Mouse (Mus musculus) kidney, adult 8-10 months (tissue): ENCODE measurements around the gene Gm17677.

Experiments used
- DNase-seq, 2 experiments: peaks; one replicate each; pipeline ENCODE4 v3.0.0; 2022

Gene Gm17677

DNA sequence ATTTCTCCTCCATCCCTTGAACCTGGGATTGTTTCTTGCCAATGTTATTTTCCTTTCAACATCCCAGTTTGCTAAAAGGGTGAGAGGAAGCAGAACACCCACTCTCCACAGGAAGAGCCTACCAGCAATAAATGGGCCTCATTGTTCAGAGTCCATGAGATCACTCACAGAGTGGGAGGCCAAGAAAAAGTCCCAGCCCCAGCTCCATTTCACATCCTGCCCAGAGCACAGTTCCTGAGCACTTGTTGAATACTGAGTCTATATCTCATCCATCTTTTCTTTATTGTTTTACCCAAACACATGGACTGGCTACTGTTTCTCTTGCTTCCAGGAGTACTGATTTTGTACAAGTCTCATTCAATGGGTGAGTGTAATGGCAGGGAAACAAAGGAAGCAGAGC, at the start of gene Gm17677:
Gene Gm17677 (plus strand): TSS at position 301 of the 400 bp plus-strand sequence.
- DNase-seq: no peak

DNA sequence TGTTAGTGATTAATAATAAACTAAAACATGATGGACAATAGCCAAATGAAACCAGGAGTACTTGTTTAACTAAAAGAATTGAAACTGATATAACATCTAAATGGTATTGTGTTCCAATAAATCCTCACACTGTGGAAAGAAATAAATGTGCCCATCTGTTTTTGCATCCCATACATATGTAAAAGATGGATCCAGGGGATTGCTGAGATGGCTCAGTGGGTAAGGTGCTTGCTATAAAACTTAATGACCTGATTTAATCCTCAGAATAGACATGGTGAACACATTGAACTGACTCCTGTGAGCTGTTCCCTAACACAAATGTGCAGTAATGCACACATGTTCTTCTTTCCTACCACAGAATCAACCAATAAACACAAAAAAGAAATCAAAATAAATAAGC, 48.9 kb upstream of the Gm17677 start:
- no peak for DNase-seq

DNA sequence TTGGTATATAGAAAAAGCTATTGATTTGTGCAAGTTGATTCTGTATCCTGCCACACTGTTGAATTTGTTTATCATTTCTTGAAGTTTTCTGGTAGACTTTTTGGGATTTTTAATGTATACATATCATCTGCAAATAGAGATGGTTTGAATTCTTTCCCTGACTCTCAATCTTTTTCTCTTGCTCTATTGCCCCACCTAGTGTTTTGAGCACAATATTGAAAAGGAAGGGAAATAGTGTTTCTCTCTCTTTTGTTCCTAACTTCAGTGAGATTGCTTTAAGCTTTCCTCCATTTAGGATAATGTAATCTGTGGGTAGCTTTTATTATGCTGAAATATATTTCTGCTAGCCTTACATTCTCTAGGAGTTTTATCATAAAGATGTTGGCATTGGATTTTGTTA, 33.6 kb upstream of the Gm17677 start:
- DNase-seq: no peak

GRCm38 (mm10) chr9:35756843-35757242, 16.0 kb downstream of the Gm17677 start:
- no peak for DNase-seq

DNA sequence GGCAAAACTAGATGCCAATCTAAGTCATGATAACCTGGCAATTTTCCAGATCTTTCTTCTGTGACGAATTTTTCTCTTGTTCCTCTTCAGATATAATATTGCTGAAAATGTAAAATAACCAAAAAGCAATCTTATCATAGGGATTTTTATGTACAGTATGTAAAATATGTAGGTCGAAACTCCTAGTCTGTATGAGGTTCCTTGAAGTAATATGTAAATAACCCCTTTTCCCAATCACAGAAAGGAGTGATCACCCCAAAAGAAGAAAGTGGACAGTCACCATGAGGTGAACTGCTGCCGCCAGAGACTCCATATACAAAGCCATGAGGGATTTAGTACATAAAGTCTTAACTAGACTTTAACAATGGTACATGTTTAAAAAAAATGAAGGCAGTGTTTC, 37.2 kb downstream of the Gm17677 start, which contains the start of gene Gm17727:
Gene Gm17727 (minus strand): TSS at position 101 of the 400 bp plus-strand sequence.
- no peak for DNase-seq

GRCm38 (mm10) chr9:35790001-35790400, 49.2 kb downstream of the Gm17677 start, which contains the start of the genes Gm27235 and D730048I06Rik:
TSS of gene Gm27235 (minus strand) at chr9:35790101.
TSS of gene D730048I06Rik (minus strand) at chr9:35790112.
- no peak for DNase-seq
